Mouse (Mus musculus) heart, embryonic 14.5 days (tissue): Measurements from ENCODE around the gene Ffar2. TPM values are rescaled to one million over a fixed set of nuclear protein-coding genes. Genes with fewer than 3 reads are reported as not detected.

ENCODE experiments used
- ATAC-seq: fragments of 200-750 bp; cut with Nextera tagmentation; 2 replicates; pipeline ENCODE4 v1.8.0; 2017; ENCODE audit warnings: low read depth, moderate TSS enrichment; ENCODE audit not compliant: insufficient number of reproducible peaks, insufficient read depth, low FRiP score
- H3K27ac ChIP-seq, 2 experiments: fragments of 200-500 bp in 1 of 2; fragments of 300-500 bp in 1 of 2; sonication (generic) in 1 of 2; replicated peaks in 1 of 2; 2 replicates each; pipeline ENCODE4 v1.5.1; 2012 to 2014; ENCODE audit warnings: low read depth in 2 of 2, low read length in 2 of 2, control low read depth in 1 of 2, mild to moderate bottlenecking in 1 of 2, mixed read lengths in 1 of 2; ENCODE audit not compliant: control insufficient read depth in 1 of 2, insufficient read depth in 1 of 2
- H3K27me3 ChIP-seq: fragments of 300-500 bp; sonication (generic); 2 replicates; pipeline ENCODE4 v1.6.1; 2014; ENCODE audit warnings: mild to moderate bottlenecking, low read length, control low read depth; ENCODE audit not compliant: control insufficient read depth, insufficient read depth
- H3K36me3 ChIP-seq: fragments of 300-500 bp; sonication (generic); 2 replicates; pipeline ENCODE4 v1.6.1; 2014; ENCODE audit warnings: mild to moderate bottlenecking, control low read depth, low read length, mixed read lengths; ENCODE audit not compliant: control insufficient read depth, insufficient read depth
- H3K4me1 ChIP-seq, 2 experiments: fragments of 200-500 bp in 1 of 2; fragments of 300-500 bp in 1 of 2; sonication (generic) in 1 of 2; 2 replicates each; pipeline ENCODE4 v1.6.1; 2012 to 2014; ENCODE audit warnings: low read length in 2 of 2, control low read depth in 1 of 2, mixed read lengths in 1 of 2; ENCODE audit not compliant: control insufficient read depth in 2 of 2, insufficient read depth in 2 of 2
- H3K4me2 ChIP-seq: fragments of 300-500 bp; sonication (generic); 2 replicates; pipeline ENCODE4 v1.6.1; 2014; ENCODE audit warnings: mild to moderate bottlenecking, low read length
- H3K4me3 ChIP-seq, 2 experiments: fragments of 200-500 bp in 1 of 2; fragments of 300-500 bp in 1 of 2; sonication (generic) in 1 of 2; 2 replicates each; pipeline ENCODE4 v1.5.1; 2012 to 2014; ENCODE audit warnings: low read length in 2 of 2, mild to moderate bottlenecking in 2 of 2, control low read depth in 1 of 2, low read depth in 1 of 2, moderate library complexity in 1 of 2; ENCODE audit not compliant: control insufficient read depth in 1 of 2, insufficient read depth in 1 of 2
- H3K9ac ChIP-seq: fragments of 300-500 bp; sonication (generic); 2 replicates; pipeline ENCODE4 v1.6.1; 2014; ENCODE audit warnings: mild to moderate bottlenecking, low read length
- H3K9me3 ChIP-seq: fragments of 300-500 bp; sonication (generic); 2 replicates; pipeline ENCODE4 v1.6.1; 2016; ENCODE audit warnings: low read length, control low read depth; ENCODE audit not compliant: control insufficient read depth
- WGBS: fragments of 180-500 bp; shearing (Covaris S2); extraction: QIAGEN DNeasy Blood & Tissue Kit; methylation state at CpG from one replicate; pipeline ENCODE4 v1.1.7; 2014; 5-methylcytosine and 5-hydroxymethylcytosine counted together
- polyA plus RNA-seq: library from polyadenylated mRNA; unstranded; fragments of >200 nt; fragmentation: Nextera tagmentation; extraction: Ambion mirVana; gene quantifications from 2 replicates; pipeline ENCODE4 v1.2.1, GENCODE M21; 2014

Ffar2 gene
- polyA plus RNA-seq, 1 experiment from 2014 or later: 0.16 TPM

GRCm38 (mm10) chr7:30804026-30804715 is 19.4 kb downstream of the Ffar2 start:
- no peak overlapping the region for H3K27ac ChIP-seq
- no peak overlapping the region for H3K4me3 ChIP-seq
- ATAC-seq: no peak
- H3K9me3 ChIP-seq: peaks cover 17% of the 10 kb centered on the region
- H3K9ac ChIP-seq: no peak overlapping the region
- WGBS: 77% methylated on average over 9 of the region's 9 CpGs
- H3K27me3 ChIP-seq: no peaks in the 10 kb centered on the region
- H3K36me3 ChIP-seq: no peaks in the 10 kb centered on the region
- H3K4me2 ChIP-seq: no peak overlapping the region
- H3K4me1 ChIP-seq: no peaks in the 10 kb centered on the region

- Histone ChIP-seq H3K27me3 (no peaks in the 10 kb centered on the region), H3K9ac (no peak overlapping the region), H3K4me2 (no peak overlapping the region), H3K9me3 (peaks cover 17% of the 10 kb centered on the region), H3K36me3 (no peaks in the 10 kb centered on the region), H3K27ac (no peak overlapping the region), H3K4me1 (no peaks in the 10 kb centered on the region), H3K4me3 (no peak overlapping the region)
- WGBS: 92% methylated on average over 3 of the region's 3 CpGs
- no peak for ATAC-seq
These were observed 20.3 kb downstream of the Ffar2 start for GRCm38 (mm10) chr7:30803256-30803655.

- Histone ChIP-seq H3K4me1 (no peaks in the 10 kb centered on the region), H3K4me2 (no peak overlapping the region), H3K27ac (no peak overlapping the region), H3K36me3 (no peaks in the 10 kb centered on the region), H3K27me3 (no peaks in the 10 kb centered on the region), H3K4me3 (no peak overlapping the region), H3K9ac (no peak overlapping the region), H3K9me3 (peaks cover 17% of the 10 kb centered on the region)
- ATAC-seq: no peak
These were observed 22.9 kb downstream of the Ffar2 start for GRCm38 (mm10) chr7:30800653-30801052.

GRCm38 (mm10) chr7:30796790-30797189 is 26.8 kb downstream of the Ffar2 start:
- H3K36me3 ChIP-seq: no peaks in the 10 kb centered on the region
- 83% methylated on average over 1 of the region's 1 CpGs for WGBS
- ATAC-seq: no peak
- no peak overlapping the region for H3K27ac ChIP-seq
- H3K4me1 ChIP-seq: no peaks in the 10 kb centered on the region; a peak in 1 of 4 replicates
- H3K4me3 ChIP-seq: no peak overlapping the region
- H3K9ac ChIP-seq: no peak overlapping the region
- H3K4me2 ChIP-seq: no peak overlapping the region
- H3K27me3 ChIP-seq: no peaks in the 10 kb centered on the region
- peaks cover 11% of the 10 kb centered on the region for H3K9me3 ChIP-seq

GRCm38 (mm10) chr7:30794921-30795320 is 28.7 kb downstream of the Ffar2 start:
- H3K27me3 ChIP-seq: 0 out of 2 replicates have a peak, but pooled peaks cover 2% of the 10 kb centered on the region
- no peak for ATAC-seq
- no peak overlapping the region for H3K4me2 ChIP-seq
- no peaks in the 10 kb centered on the region; a peak in 1 of 4 replicates for H3K4me1 ChIP-seq
- no peak overlapping the region for H3K9ac ChIP-seq
- H3K4me3 ChIP-seq: no peak overlapping the region
- no peak overlapping the region for H3K27ac ChIP-seq
- H3K9me3 ChIP-seq: peaks cover 2% of the 10 kb centered on the region; the same call in 1 of the 2 replicates
- H3K36me3 ChIP-seq: no peaks in the 10 kb centered on the region

GRCm38 (mm10) chr7:30791921-30792320 is 31.7 kb downstream of the Ffar2 start:
- no peak for ATAC-seq
- 18% methylated on average over 9 of the region's 9 CpGs for WGBS
- Histone ChIP-seq H3K4me3 (no peak overlapping the region), H3K4me1 (no peaks in the 10 kb centered on the region; a peak in 1 of 4 replicates), H3K9ac (no peak overlapping the region), H3K27me3 (peaks cover 20% of the 10 kb centered on the region; the same call in 1 of the 2 replicates), H3K36me3 (no peaks in the 10 kb centered on the region), H3K27ac (no peak overlapping the region), H3K9me3 (no peaks in the 10 kb centered on the region), H3K4me2 (no peak overlapping the region)

- Histone ChIP-seq H3K9me3 (no peaks in the 10 kb centered on the region), H3K4me1 (no peaks in the 10 kb centered on the region; a peak in 1 of 4 replicates), H3K9ac (no peak overlapping the region), H3K4me3 (no peak overlapping the region), H3K27ac (no peak overlapping the region), H3K27me3 (peaks cover 20% of the 10 kb centered on the region; the same call in 1 of the 2 replicates), H3K4me2 (no peak overlapping the region), H3K36me3 (no peaks in the 10 kb centered on the region)
- no peak for ATAC-seq
- WGBS: 74% methylated on average over 10 of the region's 10 CpGs
These were observed 33.4 kb downstream of the Ffar2 start for GRCm38 (mm10) chr7:30790141-30790540.
